Mouse (Mus musculus) embryonic facial prominence, embryonic 15.5 days (tissue): ENCODE data around the gene Pdia6. TPM values are rescaled to one million over a fixed set of nuclear protein-coding genes. Genes with fewer than 3 reads are reported as not detected.

Experiments
- ATAC-seq: fragments of 200-750 bp; cut with Nextera tagmentation; 2 replicates; pipeline ENCODE4 v1.8.0; 2017; ENCODE audit warnings: low read depth, moderate TSS enrichment; ENCODE audit not compliant: insufficient number of reproducible peaks, low FRiP score, low TSS enrichment
- H3K27ac ChIP-seq: fragments of 300-500 bp; sonication (generic); replicated peaks from 2 replicates; pipeline ENCODE4 v1.5.1; 2015; ENCODE audit warnings: mild to moderate bottlenecking, inconsistent platforms
- H3K27me3 ChIP-seq: fragments of 300-500 bp; sonication (generic); 2 replicates; pipeline ENCODE4 v1.6.1; 2015; ENCODE audit warnings: inconsistent platforms
- H3K36me3 ChIP-seq: fragments of 300-500 bp; sonication (generic); 2 replicates; pipeline ENCODE4 v1.6.1; 2015; ENCODE audit warnings: mild to moderate bottlenecking, inconsistent platforms
- H3K4me1 ChIP-seq: fragments of 300-500 bp; sonication (generic); 2 replicates; pipeline ENCODE4 v1.6.1; 2015; ENCODE audit warnings: inconsistent platforms
- H3K4me2 ChIP-seq: fragments of 300-500 bp; sonication (generic); replicated peaks from 2 replicates; pipeline ENCODE4 v1.6.1; 2015; ENCODE audit warnings: mild to moderate bottlenecking, inconsistent platforms
- H3K4me3 ChIP-seq: fragments of 300-500 bp; sonication (generic); replicated peaks from 2 replicates; pipeline ENCODE4 v1.5.1; 2015; ENCODE audit warnings: mild to moderate bottlenecking, inconsistent platforms
- H3K9ac ChIP-seq: fragments of 300-500 bp; sonication (generic); 2 replicates; pipeline ENCODE4 v1.6.1; 2015; ENCODE audit warnings: inconsistent platforms
- H3K9me3 ChIP-seq: fragments of 300-500 bp; sonication (generic); replicated peaks from 2 replicates; pipeline ENCODE4 v1.6.1; 2016; ENCODE audit warnings: inconsistent platforms
- WGBS: fragments of 180-500 bp; shearing (Covaris S2); methylation state at CpG from one replicate; pipeline ENCODE4 v1.1.7; 2015; 5-methylcytosine and 5-hydroxymethylcytosine counted together
- polyA plus RNA-seq: library from polyadenylated mRNA; unstranded; fragments of >200 nt; fragmentation: Nextera tagmentation; extraction: Ambion mirVana; gene quantifications from 2 replicates; pipeline ENCODE4 v1.2.1, GENCODE M21; 2015

Gene Pdia6
- polyA plus RNA-seq, 1 experiment from 2014 or later = 562 TPM

- H3K36me3 ChIP-seq = 0 out of 2 replicates have a peak, but pooled peaks cover 10% of the 10 kb centered on the region
- no peak overlapping the region for H3K9ac ChIP-seq
- 80% methylated on average over 2 of the region's 2 CpGs for WGBS
- no peak overlapping the region for H3K4me2 ChIP-seq
- peaks cover 23% of the 10 kb centered on the region for H3K4me1 ChIP-seq
- no peak overlapping the region for H3K27ac ChIP-seq
- no peak overlapping the region for H3K4me3 ChIP-seq
- no peak for ATAC-seq
- H3K27me3 ChIP-seq = no peaks in the 10 kb centered on the region
- no peaks in the 10 kb centered on the region for H3K9me3 ChIP-seq
Measured at GRCm38 (mm10) chr12:17264826-17265225, 1.5 kb upstream of the Pdia6 start.

- Histone ChIP-seq H3K4me3 (peak overlapping the region; percentile 95), H3K27ac (peak overlapping the region; percentile 87), H3K27me3 (no peaks in the 10 kb centered on the region), H3K9ac (peak overlapping the region; percentile 96), H3K9me3 (no peaks in the 10 kb centered on the region), H3K4me1 (peaks cover 26% of the 10 kb centered on the region), H3K4me2 (peak overlapping the region; percentile 60), H3K36me3 (peaks cover 27% of the 10 kb centered on the region)
- 1% methylated on average over 21 of the region's 21 CpGs for WGBS
- ATAC-seq = no peak; the same call in 1 of the 2 replicates
Measured at GRCm38 (mm10) chr12:17266673-17266990, 287 bp downstream of the Pdia6 start.

DNA sequence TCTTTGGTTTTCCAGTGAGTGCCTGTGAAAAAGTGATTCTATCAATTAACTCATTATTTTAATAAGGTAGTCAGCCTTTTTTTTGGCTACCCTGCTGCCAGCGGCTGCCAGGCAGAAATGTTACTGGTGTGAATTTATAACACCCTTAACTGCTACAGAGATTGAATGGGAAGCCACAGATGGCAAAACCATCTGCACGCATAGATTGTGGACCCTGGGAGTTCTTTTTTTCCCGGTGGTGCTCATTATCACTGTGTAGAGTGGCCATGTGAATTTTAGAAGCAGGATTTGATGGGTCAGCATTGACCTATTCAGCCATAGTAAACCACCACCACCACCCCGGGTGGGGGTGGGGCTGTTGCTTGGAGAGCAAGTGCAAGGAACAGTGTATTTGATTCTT is 971 bp downstream of the Pdia6 start:
- Histone ChIP-seq H3K4me1 (peaks cover 30% of the 10 kb centered on the region), H3K27me3 (no peaks in the 10 kb centered on the region), H3K27ac (no peak overlapping the region), H3K9me3 (no peaks in the 10 kb centered on the region), H3K36me3 (peaks cover 34% of the 10 kb centered on the region), H3K4me2 (peak overlapping the region; percentile 60), H3K9ac (peak overlapping the region; percentile 96), H3K4me3 (peak overlapping the region; percentile 95)
- no peak for ATAC-seq
- WGBS = 17% methylated on average over 4 of the region's 4 CpGs

GRCm38 (mm10) chr12:17271272-17271671 is 4.9 kb downstream of the Pdia6 start:
- Histone ChIP-seq H3K4me1 (peaks cover 30% of the 10 kb centered on the region), H3K27ac (no peak overlapping the region), H3K36me3 (peaks cover 70% of the 10 kb centered on the region), H3K4me2 (no peak overlapping the region), H3K9ac (no peak overlapping the region), H3K9me3 (no peaks in the 10 kb centered on the region), H3K27me3 (no peaks in the 10 kb centered on the region), H3K4me3 (no peak overlapping the region)
- WGBS = 59% methylated on average over 1 of the region's 1 CpGs
- ATAC-seq = no peak

- no peak overlapping the region for H3K9ac ChIP-seq
- 72% methylated on average over 7 of the region's 7 CpGs for WGBS
- H3K4me1 ChIP-seq = peaks cover 14% of the 10 kb centered on the region; the same call in 1 of the 2 replicates
- no peak for ATAC-seq
- H3K27ac ChIP-seq = no peak overlapping the region
- H3K27me3 ChIP-seq = no peaks in the 10 kb centered on the region
- H3K4me3 ChIP-seq = no peak overlapping the region
- H3K9me3 ChIP-seq = no peaks in the 10 kb centered on the region
- H3K36me3 ChIP-seq = peaks cover 91% of the 10 kb centered on the region
- no peak overlapping the region for H3K4me2 ChIP-seq
Measured at GRCm38 (mm10) chr12:17273841-17274240, 7.5 kb downstream of the Pdia6 start.

DNA sequence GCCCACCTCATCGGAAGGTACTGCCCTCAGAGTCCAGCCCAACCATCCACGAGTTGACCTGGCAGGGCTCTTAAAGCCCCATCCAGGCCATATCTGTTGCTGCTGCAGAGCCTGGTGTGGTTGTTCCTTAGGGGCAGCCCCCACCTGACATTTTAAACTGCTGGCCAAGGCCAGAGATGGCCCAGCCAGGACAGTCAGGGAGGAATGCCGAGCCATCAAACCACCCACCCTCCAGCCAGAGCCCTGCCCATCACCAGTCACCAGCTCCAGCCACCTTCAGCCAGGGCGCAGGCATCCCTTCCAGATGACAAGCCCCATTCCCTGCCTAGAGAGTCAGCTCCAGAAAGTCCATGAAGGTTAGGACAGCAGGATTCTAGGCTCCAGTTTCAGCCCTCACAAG is 22.2 kb downstream of the Pdia6 start:
- no peak for ATAC-seq
- WGBS = 72% methylated on average over 4 of the region's 4 CpGs

GRCm38 (mm10) chr12:17289060-17289459 is 22.7 kb downstream of the Pdia6 start:
- ATAC-seq = no peak
- H3K9ac ChIP-seq = no peak overlapping the region
- H3K27ac ChIP-seq = no peak overlapping the region
- no peak overlapping the region for H3K4me3 ChIP-seq
- no peak overlapping the region for H3K4me2 ChIP-seq
- peaks cover 7% of the 10 kb centered on the region; the same call in 1 of the 2 replicates for H3K4me1 ChIP-seq
- no peaks in the 10 kb centered on the region for H3K9me3 ChIP-seq
- peaks cover 19% of the 10 kb centered on the region for H3K36me3 ChIP-seq
- WGBS = 63% methylated on average over 2 of the region's 2 CpGs
- H3K27me3 ChIP-seq = no peaks in the 10 kb centered on the region

More for the DNA sequence above, 22.2 kb downstream of the Pdia6 start:
- H3K4me1 ChIP-seq = peaks cover 7% of the 10 kb centered on the region; the same call in 1 of the 2 replicates
- H3K27ac ChIP-seq = no peak overlapping the region
- H3K4me3 ChIP-seq = no peak overlapping the region
- H3K9me3 ChIP-seq = no peaks in the 10 kb centered on the region
- no peak overlapping the region for H3K4me2 ChIP-seq
- H3K27me3 ChIP-seq = no peaks in the 10 kb centered on the region
- H3K9ac ChIP-seq = no peak overlapping the region
- peaks cover 24% of the 10 kb centered on the region for H3K36me3 ChIP-seq

DNA sequence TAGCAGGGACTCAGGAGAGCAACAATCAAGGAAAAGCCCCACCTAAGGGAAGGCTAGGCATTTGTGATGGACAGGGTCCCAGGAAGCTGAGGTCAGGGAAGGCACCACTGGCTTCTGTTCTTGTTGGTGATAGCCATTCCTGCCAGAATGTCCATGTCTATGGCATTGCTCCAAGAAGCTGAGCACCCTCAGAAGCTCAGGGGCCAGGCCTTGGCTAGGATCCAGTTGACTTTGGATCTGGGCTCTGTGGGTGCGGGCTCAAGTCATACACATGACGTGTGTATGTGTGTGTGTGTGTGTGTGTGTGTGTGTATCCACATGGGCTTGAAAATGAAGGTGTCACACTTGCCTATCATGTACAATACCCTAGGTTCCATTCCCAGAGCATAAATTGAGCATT is 23.6 kb downstream of the Pdia6 start:
- peaks cover 7% of the 10 kb centered on the region; the same call in 1 of the 2 replicates for H3K4me1 ChIP-seq
- H3K4me3 ChIP-seq = no peak overlapping the region
- H3K36me3 ChIP-seq = peaks cover 10% of the 10 kb centered on the region
- no peak overlapping the region for H3K9ac ChIP-seq
- no peak overlapping the region for H3K4me2 ChIP-seq
- H3K27me3 ChIP-seq = no peaks in the 10 kb centered on the region
- no peaks in the 10 kb centered on the region for H3K9me3 ChIP-seq
- H3K27ac ChIP-seq = no peak overlapping the region
- WGBS = 89% methylated on average over 2 of the region's 2 CpGs
- ATAC-seq = no peak

DNA sequence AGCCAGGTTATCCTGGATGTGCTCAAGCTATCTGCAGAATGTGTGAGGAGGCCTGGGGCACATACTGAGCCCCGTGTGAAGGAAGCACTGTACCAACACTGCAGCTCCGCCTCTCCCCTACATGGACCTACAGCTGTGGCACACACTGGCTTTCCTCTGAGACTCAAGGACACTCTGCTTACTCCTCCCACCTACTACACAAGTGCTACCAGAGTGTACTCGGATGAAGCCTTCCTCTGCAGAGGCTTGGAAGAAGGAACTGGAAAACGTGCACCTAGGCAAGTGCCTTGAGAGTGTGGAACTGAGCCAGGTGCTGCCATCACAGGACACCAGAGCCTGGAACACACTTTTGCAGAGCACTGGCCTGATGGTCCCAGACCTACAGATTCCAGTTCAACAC is 24.2 kb downstream of the Pdia6 start:
- no peak overlapping the region for H3K4me2 ChIP-seq
- no peak overlapping the region for H3K4me3 ChIP-seq
- H3K9me3 ChIP-seq = no peaks in the 10 kb centered on the region
- peaks cover 7% of the 10 kb centered on the region; the same call in 1 of the 2 replicates for H3K4me1 ChIP-seq
- no peak for ATAC-seq
- 60% methylated on average over 4 of the region's 4 CpGs for WGBS
- H3K27ac ChIP-seq = no peak overlapping the region
- no peaks in the 10 kb centered on the region for H3K27me3 ChIP-seq
- no peak overlapping the region for H3K9ac ChIP-seq
- peaks cover 4% of the 10 kb centered on the region; the same call in 1 of the 2 replicates for H3K36me3 ChIP-seq

DNA sequence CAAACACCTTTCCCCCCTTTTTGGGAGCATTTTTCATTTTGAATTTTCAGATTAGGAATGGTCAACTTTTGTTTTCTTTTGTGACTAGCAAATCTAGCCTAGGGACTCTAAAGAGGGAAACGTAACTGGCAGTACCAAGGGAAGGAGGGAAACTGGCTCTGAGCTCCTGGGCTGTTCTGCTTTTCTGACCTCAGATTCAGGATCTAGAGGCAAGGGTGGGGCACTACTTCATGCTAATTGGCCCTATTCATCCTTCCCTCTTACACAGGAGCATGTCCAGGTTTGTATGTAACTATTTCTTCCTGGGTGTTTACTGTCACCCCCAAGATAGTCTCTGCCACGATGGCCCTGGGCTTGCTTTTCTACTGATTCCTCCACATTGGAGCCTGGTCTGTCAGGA is 30.6 kb downstream of the Pdia6 start:
- no peaks in the 10 kb centered on the region for H3K36me3 ChIP-seq
- H3K9me3 ChIP-seq = no peaks in the 10 kb centered on the region
- no peaks in the 10 kb centered on the region for H3K27me3 ChIP-seq
- H3K9ac ChIP-seq = no peak overlapping the region
- WGBS = 74% methylated on average over 2 of the region's 2 CpGs
- H3K27ac ChIP-seq = no peak overlapping the region
- ATAC-seq = no peak
- no peaks in the 10 kb centered on the region for H3K4me1 ChIP-seq
- no peak overlapping the region for H3K4me3 ChIP-seq
- H3K4me2 ChIP-seq = no peak overlapping the region

- 80% methylated on average over 1 of the region's 1 CpGs for WGBS
- H3K9ac ChIP-seq = no peak overlapping the region
- H3K4me3 ChIP-seq = no peak overlapping the region
- no peaks in the 10 kb centered on the region for H3K9me3 ChIP-seq
- no peak overlapping the region for H3K27ac ChIP-seq
- H3K4me1 ChIP-seq = no peaks in the 10 kb centered on the region
- no peak for ATAC-seq
- no peaks in the 10 kb centered on the region for H3K27me3 ChIP-seq
- no peak overlapping the region for H3K4me2 ChIP-seq
- H3K36me3 ChIP-seq = no peaks in the 10 kb centered on the region
Measured at GRCm38 (mm10) chr12:17299902-17300301, 33.6 kb downstream of the Pdia6 start.

DNA sequence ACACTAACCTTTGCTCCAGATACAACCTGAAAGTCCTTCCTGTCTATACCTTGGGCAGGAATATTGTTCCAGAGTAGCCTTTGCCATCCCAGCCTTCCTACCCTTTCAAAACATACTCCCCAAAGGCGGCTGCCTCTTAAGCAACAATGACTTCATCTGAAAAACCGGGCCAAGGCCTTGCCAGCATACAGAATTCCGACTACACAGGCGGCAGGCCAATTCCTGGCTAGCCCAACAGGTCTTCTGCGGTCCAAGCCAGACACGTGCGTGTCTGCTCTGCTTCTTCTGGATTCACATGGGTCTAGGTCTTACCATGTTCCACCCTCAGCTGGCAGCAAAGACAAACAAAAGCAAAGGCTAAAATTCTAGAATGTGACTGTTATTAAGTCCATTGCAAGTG is 39.1 kb downstream of the Pdia6 start:
- no peaks in the 10 kb centered on the region for H3K36me3 ChIP-seq
- no peak overlapping the region for H3K4me3 ChIP-seq
- no peak overlapping the region for H3K27ac ChIP-seq
- no peaks in the 10 kb centered on the region for H3K27me3 ChIP-seq
- no peak overlapping the region for H3K9ac ChIP-seq
- no peaks in the 10 kb centered on the region for H3K9me3 ChIP-seq
- 85% methylated on average over 7 of the region's 7 CpGs for WGBS
- H3K4me1 ChIP-seq = 0 out of 2 replicates have a peak, but pooled peaks cover 3% of the 10 kb centered on the region
- no peak for ATAC-seq
- no peak overlapping the region for H3K4me2 ChIP-seq
